ENCODE assay signal across 8 mouse cellular contexts in the genomic region with DNA sequence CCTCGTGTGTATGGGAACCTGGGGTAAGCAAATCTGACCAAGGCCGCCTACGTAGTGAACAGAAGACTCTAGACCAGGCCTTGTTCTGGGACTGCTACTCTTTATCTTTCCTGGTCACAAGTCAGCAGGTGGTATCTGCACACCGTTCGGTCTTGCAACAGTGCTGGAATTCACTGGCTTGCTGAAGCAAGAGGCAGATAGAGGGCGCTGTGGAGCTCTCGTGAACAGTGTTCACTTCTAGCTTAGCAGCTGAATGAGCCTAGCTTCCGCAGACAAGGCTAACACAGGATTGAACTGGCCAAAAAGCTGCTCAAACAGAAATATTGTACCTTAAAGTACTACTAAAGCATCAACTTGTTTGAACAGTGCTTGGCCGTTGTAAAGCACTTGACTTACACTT.
DNase-seq lines count a peak whose midpoint lies in the region; ATAC-seq and TF ChIP-seq lines count a peak whose summit lies in the region.

No protein-coding gene starts in this region.

- no peaks in the 10 kb centered on the region for H3K36me3 ChIP-seq in hindbrain, embryonic 10.5 days
- no peaks in the 10 kb centered on the region for H3K36me3 ChIP-seq in hindbrain, embryonic 13.5 days
- H3K36me3 ChIP-seq in midbrain, postnatal 0 days (ENCODE audit: insufficient read depth, low read length), result no peaks in the 10 kb centered on the region
- H3K36me3 ChIP-seq in stomach, embryonic 15.5 days, result no peaks in the 10 kb centered on the region

- peak; percentile 78 for DNase-seq in hindbrain, embryonic 10.5 days (ENCODE audit: low spot score)
- peak; percentile 63 to 73 for DNase-seq in gastrocnemius, postnatal 36 days
- DNase-seq in kidney, adult 8-10 months, result peak; percentile 84 to 90
- peak; percentile 87 for DNase-seq in liver
- DNase-seq in midbrain, postnatal 0 days (ENCODE audit: low spot score), result peak; percentile 90

- no peak overlapping the region for H3K27ac ChIP-seq in hindbrain, embryonic 10.5 days
- no peak overlapping the region for H3K27ac ChIP-seq in hindbrain, embryonic 13.5 days
- no peak overlapping the region for H3K27ac ChIP-seq in midbrain, postnatal 0 days (ENCODE audit: low read depth, low read length)
- H3K27ac ChIP-seq in stomach, embryonic 15.5 days, result no peak overlapping the region

- 30% methylated on average over 9 of the region's 9 CpGs for WGBS in hindbrain, embryonic 10.5 days
- 25% methylated on average over 9 of the region's 9 CpGs for WGBS in hindbrain, embryonic 13.5 days
- WGBS in midbrain, postnatal 0 days, result 29% methylated on average over 9 of the region's 9 CpGs
- 30% methylated on average over 9 of the region's 9 CpGs for WGBS in stomach, embryonic 15.5 days

- TF ChIP-seq CTCF in midbrain, postnatal 0 days (IDR thresholded peaks at IDR 0.05), result peak; percentile 90

- H3K4me1 ChIP-seq in hindbrain, embryonic 10.5 days (replicated peaks), result 0 out of 2 replicates have a peak, but pooled peaks cover 2% of the 10 kb centered on the region
- H3K4me1 ChIP-seq in hindbrain, embryonic 13.5 days (replicated peaks), result peaks cover 7% of the 10 kb centered on the region
- no peaks in the 10 kb centered on the region for H3K4me1 ChIP-seq in midbrain, postnatal 0 days (ENCODE audit: insufficient read depth, low read length)
- peaks cover 20% of the 10 kb centered on the region; the same call in 1 of the 2 replicates for H3K4me1 ChIP-seq in stomach, embryonic 15.5 days

- H3K9ac ChIP-seq in hindbrain, embryonic 13.5 days, result no peak overlapping the region
- no peak overlapping the region for H3K9ac ChIP-seq in midbrain, postnatal 0 days (replicated peaks; ENCODE audit: low read length, poor library complexity, severe bottlenecking)
- H3K9ac ChIP-seq in stomach, embryonic 15.5 days, result no peak overlapping the region

- no peak overlapping the region for H3K4me3 ChIP-seq in hindbrain, embryonic 10.5 days
- no peak overlapping the region for H3K4me3 ChIP-seq in hindbrain, embryonic 13.5 days
- no peak overlapping the region for H3K4me3 ChIP-seq in midbrain, postnatal 0 days (ENCODE audit: low read depth, low read length)
- H3K4me3 ChIP-seq in stomach, embryonic 15.5 days (replicated peaks), result no peak overlapping the region

- H3K27me3 ChIP-seq in hindbrain, embryonic 10.5 days (ENCODE audit: insufficient read depth, poor library complexity, severe bottlenecking), result peaks cover 29% of the 10 kb centered on the region
- H3K27me3 ChIP-seq in hindbrain, embryonic 13.5 days, result peaks cover 59% of the 10 kb centered on the region
- no peaks in the 10 kb centered on the region for H3K27me3 ChIP-seq in midbrain, postnatal 0 days (ENCODE audit: insufficient read depth, low read length)
- no peaks in the 10 kb centered on the region for H3K27me3 ChIP-seq in stomach, embryonic 15.5 days (replicated peaks)

- no peak for ATAC-seq in hindbrain, embryonic 13.5 days (ENCODE audit: low FRiP score)
- ATAC-seq in common myeloid progenitor, adult 5-6 weeks (replicated peaks; ENCODE audit: low read depth, poor library complexity, severe bottlenecking), result peak; percentile 50
- peak; percentile 75; the same call in 1 of the 2 replicates for ATAC-seq in midbrain, postnatal 0 days (ENCODE audit: low FRiP score)
- peak; percentile 70 for ATAC-seq in stomach, embryonic 15.5 days (ENCODE audit: insufficient read depth, low FRiP score, low read depth)

- H3K4me2 ChIP-seq in hindbrain, embryonic 13.5 days, result no peak overlapping the region
- no peak overlapping the region for H3K4me2 ChIP-seq in midbrain, postnatal 0 days (ENCODE audit: low read depth, low read length, poor library complexity, severe bottlenecking)
- H3K4me2 ChIP-seq in stomach, embryonic 15.5 days, result no peak overlapping the region

- intact Hi-C loops in gastrocnemius, postnatal 36 days (cut with DNase I), result loop anchor here (5.0 kb wide), 2 partner anchors 347 to 587 kb away; no protein-coding TSS in a partner anchor

- H3K9me3 ChIP-seq in hindbrain, embryonic 10.5 days, result no peaks in the 10 kb centered on the region
- no peaks in the 10 kb centered on the region for H3K9me3 ChIP-seq in hindbrain, embryonic 13.5 days
- no peaks in the 10 kb centered on the region for H3K9me3 ChIP-seq in midbrain, postnatal 0 days (ENCODE audit: low read length)
- no peaks in the 10 kb centered on the region for H3K9me3 ChIP-seq in stomach, embryonic 15.5 days
